Mouse (Mus musculus) frontal cortex, adult (tissue): ENCODE measurements around the gene Epha7.

ENCODE experiments used
- ATAC-seq: cut with Nextera tagmentation; 2 replicates; pipeline ENCODE4 v1.9.2; 2017; ENCODE audit warnings: mild to moderate bottlenecking, moderate library complexity, mixed read lengths; ENCODE audit not compliant: low TSS enrichment

Epha7 gene

GRCm38 (mm10) chr4:28899783-28900182 lies 86.9 kb downstream of the Epha7 start:
- ATAC-seq: no peak

DNA sequence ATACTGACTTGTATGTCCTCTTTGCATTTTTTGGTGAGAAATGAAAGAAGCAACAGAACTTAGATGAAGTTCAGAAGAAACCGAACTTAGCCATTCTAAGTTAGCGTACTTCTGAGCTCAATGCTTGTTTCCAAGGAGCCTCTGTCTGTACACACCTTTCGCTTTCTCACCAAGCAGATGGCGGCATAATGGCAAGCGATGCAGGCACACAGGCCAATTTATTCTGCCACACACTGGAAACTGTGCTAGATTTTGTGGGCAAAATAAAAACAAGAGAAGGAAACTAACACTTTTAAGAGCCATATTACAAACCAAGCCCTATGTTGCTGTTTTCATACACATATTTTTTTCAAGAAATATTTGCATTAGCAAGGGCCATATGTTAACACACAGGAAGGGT lies 88.6 kb downstream of the Epha7 start:
- ATAC-seq: peak; percentile 81

GRCm38 (mm10) chr4:28902004-28902704 lies 89.2 kb downstream of the Epha7 start:
- ATAC-seq: no peak

DNA sequence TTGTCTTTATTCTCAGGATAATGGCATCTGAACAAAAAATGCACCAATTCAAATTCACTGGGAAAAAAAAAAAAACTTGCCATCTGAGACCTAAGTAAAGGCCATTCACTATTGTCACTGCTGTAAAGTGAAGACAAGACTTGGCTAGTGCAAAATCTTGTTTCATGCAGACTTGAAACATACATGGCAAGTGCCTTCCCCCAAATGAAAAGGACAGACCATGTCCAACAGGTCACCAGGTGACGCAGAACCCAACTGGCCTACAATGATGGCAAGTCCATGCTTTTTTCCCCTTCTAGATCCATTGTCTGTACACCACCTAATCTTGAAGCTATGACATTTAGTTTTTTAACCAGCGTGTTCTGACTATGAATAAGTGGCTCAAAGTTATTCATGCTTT lies 94.1 kb downstream of the Epha7 start:
- no peak for ATAC-seq

DNA sequence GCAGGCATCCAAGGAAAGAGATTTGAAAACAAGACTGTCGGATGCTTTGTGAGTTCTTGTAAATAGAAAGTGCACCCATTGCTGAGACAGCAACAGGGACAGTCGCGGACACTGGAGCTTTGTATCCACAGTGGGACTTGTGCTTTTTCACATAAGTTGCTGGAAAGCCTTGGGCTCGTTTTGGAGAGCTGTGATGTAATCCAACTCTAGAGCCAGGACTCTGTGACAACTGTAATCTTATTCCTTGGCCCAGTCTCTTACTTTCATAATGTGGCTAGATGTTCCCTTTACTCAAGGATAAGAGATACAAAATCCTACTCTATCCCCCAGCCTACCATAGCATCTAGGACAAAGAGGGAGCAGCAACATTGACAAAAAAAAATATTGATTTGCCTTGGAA lies 97.2 kb downstream of the Epha7 start:
- peak; percentile 88 for ATAC-seq

GRCm38 (mm10) chr4:28912028-28912427 lies 99.1 kb downstream of the Epha7 start:
- ATAC-seq: peak; percentile 11; the same call in 1 of the 2 replicates

GRCm38 (mm10) chr4:28913613-28914012 lies 100.7 kb downstream of the Epha7 start:
- peak; percentile 58 for ATAC-seq

GRCm38 (mm10) chr4:28920645-28921044 lies 107.7 kb downstream of the Epha7 start:
- ATAC-seq: no peak

DNA sequence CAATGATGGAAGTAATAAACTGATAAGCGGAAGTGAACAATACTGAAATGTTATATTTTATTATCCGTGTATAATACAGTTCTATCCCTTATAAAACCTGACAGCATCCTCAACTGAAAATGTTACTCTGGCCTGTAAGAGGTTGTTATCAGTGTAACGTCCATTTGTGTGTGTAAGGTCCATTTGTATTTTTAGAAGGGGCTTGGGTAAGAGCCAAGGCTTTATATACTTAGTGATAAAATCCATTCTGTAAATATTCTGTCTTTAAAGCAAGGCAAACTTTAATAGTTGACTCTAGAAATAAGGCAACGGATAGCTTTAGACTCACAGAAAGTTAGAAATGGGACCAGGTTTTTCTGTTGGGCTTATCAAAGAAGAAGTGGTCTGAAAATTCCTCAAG lies 113.1 kb downstream of the Epha7 start:
- no peak for ATAC-seq

DNA sequence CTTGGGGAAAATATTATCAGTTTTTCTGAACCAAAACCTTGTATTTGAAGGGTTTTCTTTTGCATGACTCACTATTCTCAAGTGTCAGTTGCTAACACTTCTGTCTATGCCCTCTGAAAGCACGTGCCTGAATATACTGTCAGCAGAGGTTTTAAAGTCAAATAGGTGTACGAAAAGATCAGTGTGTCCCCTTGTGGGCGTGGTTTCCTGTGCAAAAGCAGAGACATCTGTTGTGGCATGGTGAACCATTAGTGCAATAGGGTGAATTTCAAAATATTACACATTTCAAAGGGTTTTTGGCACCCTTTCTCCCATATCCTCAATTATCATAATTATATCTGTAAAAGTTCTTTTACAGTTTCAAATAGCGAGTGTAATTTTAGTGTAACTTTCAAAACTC lies 120.5 kb downstream of the Epha7 start:
- no peak for ATAC-seq

- ATAC-seq: no peak
Observed at GRCm38 (mm10) chr4:28934802-28935201, 121.9 kb downstream of the Epha7 start.

- ATAC-seq: peak; percentile 61
Observed at GRCm38 (mm10) chr4:28935567-28935966, 122.6 kb downstream of the Epha7 start.

DNA sequence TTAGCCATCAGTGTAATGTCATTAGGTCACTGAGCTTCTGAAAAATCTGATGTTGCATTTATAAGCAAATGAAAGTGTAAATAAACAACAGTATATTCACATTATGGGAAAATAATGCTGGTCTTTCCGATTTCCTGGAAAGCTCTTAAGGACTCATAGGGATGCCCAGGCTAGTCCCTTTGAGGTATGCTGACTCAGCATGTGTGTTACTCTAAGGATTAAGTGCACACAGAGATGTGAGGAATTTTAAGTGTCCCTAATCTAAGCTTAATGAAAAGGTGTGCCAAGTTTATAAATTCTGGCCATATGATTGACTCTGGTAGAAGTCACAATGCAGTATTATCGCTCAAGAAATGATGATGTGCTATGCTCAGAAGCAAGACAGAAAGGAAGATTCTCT lies 127.8 kb downstream of the Epha7 start:
- no peak for ATAC-seq

- ATAC-seq: no peak
Observed at GRCm38 (mm10) chr4:28944237-28944636, 131.3 kb downstream of the Epha7 start.

- ATAC-seq: no peak
Observed at GRCm38 (mm10) chr4:28960889-28961560, 148.1 kb downstream of the Epha7 start.

DNA sequence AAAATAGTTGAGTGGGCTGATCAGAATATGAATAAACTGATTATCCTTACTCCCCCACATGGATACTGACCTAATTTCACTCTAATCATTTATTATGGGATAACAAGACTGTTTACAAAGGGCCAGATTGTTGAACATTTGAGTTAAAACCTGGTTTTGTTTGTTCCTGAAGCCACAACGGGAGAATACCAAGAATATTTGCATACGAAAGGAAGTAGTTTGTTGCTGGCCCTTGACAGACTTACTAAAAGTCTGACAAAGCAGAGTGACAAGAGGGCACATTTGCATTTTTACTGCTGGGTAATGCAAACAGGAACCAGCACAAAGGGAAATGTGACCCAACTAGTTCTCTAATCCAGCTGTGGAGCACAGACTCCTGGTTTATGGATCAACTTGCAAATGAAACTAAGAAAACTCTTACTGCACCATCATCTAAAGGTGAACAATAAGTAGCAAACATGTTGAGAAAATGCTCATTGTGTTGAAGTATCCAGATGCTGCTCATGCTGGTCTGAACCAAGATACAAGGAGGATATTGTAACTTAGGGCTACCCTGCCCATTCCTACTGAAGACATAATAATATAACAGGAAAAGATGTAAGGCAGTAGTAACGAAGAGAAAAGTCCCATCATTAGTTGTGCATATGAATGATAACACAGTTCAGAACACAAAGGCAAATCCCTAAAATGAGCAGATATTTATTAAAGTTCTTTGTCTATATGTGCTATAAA lies 154.8 kb downstream of the Epha7 start:
- no peak for ATAC-seq

GRCm38 (mm10) chr4:28998462-28999286 lies 185.7 kb downstream of the Epha7 start:
- peak; percentile 64 for ATAC-seq

DNA sequence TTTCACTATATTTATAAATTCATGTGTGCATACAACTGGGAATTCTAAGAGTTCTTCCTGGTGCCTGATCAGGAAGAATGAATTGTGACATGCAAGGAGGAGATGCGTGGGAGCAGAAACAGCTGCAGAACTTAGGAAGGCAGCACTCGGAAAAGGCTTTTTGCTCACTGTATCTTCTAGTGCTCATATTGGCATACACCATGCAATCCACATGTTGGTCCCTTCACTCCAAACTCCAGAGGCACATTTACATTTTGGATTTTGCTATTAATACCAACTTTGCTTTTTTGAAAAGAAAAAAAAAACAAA lies 186.3 kb downstream of the Epha7 start:
- peak; percentile 94 for ATAC-seq

DNA sequence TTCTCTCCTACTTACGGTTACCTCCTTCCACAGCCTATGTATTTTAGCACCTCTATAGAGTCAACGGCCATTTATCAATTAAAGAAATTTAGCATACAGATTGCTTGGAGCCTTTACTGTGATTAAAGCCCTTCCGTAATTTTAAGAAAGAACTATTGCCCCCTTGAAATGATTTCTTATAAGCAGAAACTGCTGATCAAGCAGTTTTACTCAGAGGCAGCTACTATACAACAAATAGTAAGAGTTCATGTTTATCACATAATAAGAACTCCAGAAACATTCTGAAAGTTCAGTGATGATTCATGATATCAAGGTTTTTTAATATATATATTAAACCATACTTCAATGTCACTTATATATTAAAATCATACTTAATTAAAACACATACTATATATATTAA lies 197.4 kb downstream of the Epha7 start:
- no peak for ATAC-seq
